In the genomic region with DNA sequence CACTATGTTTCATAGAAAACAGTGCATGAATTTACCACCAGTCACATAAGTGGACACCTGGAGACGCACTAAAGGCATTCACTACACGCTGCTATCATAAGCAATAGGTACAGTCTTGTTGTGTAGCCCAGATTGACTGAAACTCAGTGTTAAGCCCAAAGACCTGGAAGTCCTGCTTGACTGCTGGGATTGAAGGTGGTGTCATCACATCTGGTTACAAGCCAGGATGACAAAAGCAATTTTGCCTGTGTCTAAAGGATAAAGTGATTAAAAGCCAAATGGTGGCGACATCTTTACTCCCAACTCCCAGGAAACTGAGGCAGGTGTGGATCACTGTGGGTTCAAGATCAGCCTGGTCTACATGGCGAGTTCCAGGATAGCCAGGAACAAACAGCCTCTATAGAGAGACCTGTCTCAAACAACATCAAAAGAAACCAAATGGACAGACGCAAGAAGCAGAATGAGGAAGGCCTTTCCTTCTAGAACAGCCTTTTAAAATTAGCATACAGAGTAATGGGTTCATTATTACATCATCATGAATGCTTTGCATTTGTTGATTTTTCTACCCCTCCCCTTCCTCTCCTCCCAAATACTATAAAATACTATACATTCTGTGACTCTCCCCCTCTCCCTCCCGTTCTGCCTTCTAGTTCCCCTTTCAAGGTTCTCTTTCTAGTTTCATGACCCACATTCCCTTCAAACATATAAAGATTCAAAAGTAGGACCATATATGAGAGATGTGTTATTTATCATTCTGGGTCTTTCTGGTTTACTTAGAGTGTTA, we compare ENCODE assay signal across 22 mouse cellular contexts.
DNase-seq lines count a peak whose midpoint lies in the region; ATAC-seq and TF ChIP-seq lines count a peak whose summit lies in the region.
"Had no signal": no experiment of that assay in that cellular context is flagged by ENCODE, and none has a peak within 500 bp of the region (broad histone marks: within the 10 kb centered on the region; RNA-seq: fewer than 3 reads in every experiment).

No protein-coding gene starts in this region.

- H3K4me3 ChIP-seq in spleen, adult 2 months (ENCODE audit: extremely low read depth, insufficient read depth, insufficient read length): no peak overlapping the region
- H3K4me3 ChIP-seq: embryonic facial prominence, embryonic 10.5 days; forebrain, embryonic 10.5 days; forebrain, embryonic 15.5 days; heart, embryonic 10.5 days; hindbrain, embryonic 13.5 days had no signal

- no peaks in the 10 kb centered on the region for H3K36me3 ChIP-seq in spleen, adult 2 months (ENCODE audit: control insufficient read depth, insufficient read depth, low read length)
- H3K36me3 ChIP-seq in splenic B cell, adult 2 months (ENCODE audit: control insufficient read depth, insufficient read depth, low read length, poor library complexity, severe bottlenecking): no peaks in the 10 kb centered on the region
- H3K36me3 ChIP-seq: embryonic facial prominence, embryonic 10.5 days; forebrain, embryonic 10.5 days; forebrain, embryonic 15.5 days; heart, embryonic 10.5 days; hindbrain, embryonic 13.5 days had no signal

- no peaks in the 10 kb centered on the region for H3K27me3 ChIP-seq in spleen, adult 2 months (ENCODE audit: control insufficient read depth, insufficient read depth, low read length)
- H3K27me3 ChIP-seq in splenic B cell, adult 2 months (ENCODE audit: control insufficient read depth, insufficient read depth, low read length, poor library complexity, severe bottlenecking): no peaks in the 10 kb centered on the region
- H3K27me3 ChIP-seq: CH12.LX; forebrain, embryonic 15.5 days; hindbrain, embryonic 13.5 days had no signal

- peak; percentile 77 for ATAC-seq in megakaryocyte, adult 5-6 weeks (ENCODE audit: poor library complexity, severe bottlenecking)
- ATAC-seq in frontal cortex, adult (ENCODE audit: low TSS enrichment): no peak
- ATAC-seq: forebrain, embryonic 15.5 days; hindbrain, postnatal 0 days had no signal

- WGBS in spleen, adult 2 months: 63% methylated on average over 6 of the region's 6 CpGs

- no peak for DNase-seq in spleen, adult 2 months (ENCODE audit: low read depth in 1 of 2, low spot score in 2 of 2)
- no peak for DNase-seq in spleen, postnatal 14 days (ENCODE audit: low spot score in 2 of 2)
- peak; percentile 49 for DNase-seq in fat pad, adult 2 months (ENCODE audit: extremely low read depth, low read depth, low spot score)
- peak; percentile 62 for DNase-seq in splenic B cell, adult 2 months (ENCODE audit: low read depth, low spot score)
- no peak for DNase-seq in urinary bladder, postnatal 36 days (ENCODE audit: low spot score in 2 of 2)
- DNase-seq: adrenal gland, adult 8-10 months; adrenal gland, postnatal 36 days; cerebellum, adult 11-12 months; cerebellum, adult 9-10 months; cerebellum, postnatal 25 days; gastrocnemius, postnatal 14 days; heart, adult 18-20 months; heart, postnatal 10 days had no signal

- TF ChIP-seq POLR2A in spleen, adult 2 months (IDR thresholded peaks at IDR 0.05; ENCODE audit: low read depth, low read length): no peak

- H3K27ac ChIP-seq in spleen, adult 2 months (ENCODE audit: insufficient read depth, low read length): peak overlapping the region; percentile 51
- H3K27ac ChIP-seq: embryonic facial prominence, embryonic 10.5 days; forebrain, embryonic 10.5 days; forebrain, embryonic 15.5 days; heart, embryonic 10.5 days; hindbrain, embryonic 13.5 days; hindbrain, postnatal 0 days had no signal

- H3K4me1 ChIP-seq in spleen, adult 2 months (ENCODE audit: control insufficient read depth, insufficient read depth, insufficient read length): peaks cover 23% of the 10 kb centered on the region; the same call in 1 of the 2 replicates
- H3K4me1 ChIP-seq: embryonic facial prominence, embryonic 10.5 days; forebrain, embryonic 10.5 days; forebrain, embryonic 15.5 days; hindbrain, embryonic 13.5 days had no signal

- no peak for TF ChIP-seq CTCF in spleen, adult 2 months (IDR thresholded peaks at IDR 0.05; ENCODE audit: extremely low read depth, insufficient read depth, insufficient read length, insufficient replicate concordance)

Comparison
In these comparisons a context has a peak if more than half of its experiments do, and no peak if none do; other contexts are left out.
1. DNase-seq: peak in fat pad, adult 2 months (single experiment) and splenic B cell, adult 2 months (single experiment); none in spleen, adult 2 months (0 of 2), spleen, postnatal 14 days (0 of 2) and urinary bladder, postnatal 36 days (0 of 2).